Mouse (Mus musculus): ENCODE data around the gene Rims1. TPM values are rescaled to one million over a fixed set of nuclear protein-coding genes. Genes with fewer than 3 reads are reported as not detected.

The Rims1 gene
- polyA plus RNA-seq, 1 experiment from 2014 or later: 0.08 TPM

DNA sequence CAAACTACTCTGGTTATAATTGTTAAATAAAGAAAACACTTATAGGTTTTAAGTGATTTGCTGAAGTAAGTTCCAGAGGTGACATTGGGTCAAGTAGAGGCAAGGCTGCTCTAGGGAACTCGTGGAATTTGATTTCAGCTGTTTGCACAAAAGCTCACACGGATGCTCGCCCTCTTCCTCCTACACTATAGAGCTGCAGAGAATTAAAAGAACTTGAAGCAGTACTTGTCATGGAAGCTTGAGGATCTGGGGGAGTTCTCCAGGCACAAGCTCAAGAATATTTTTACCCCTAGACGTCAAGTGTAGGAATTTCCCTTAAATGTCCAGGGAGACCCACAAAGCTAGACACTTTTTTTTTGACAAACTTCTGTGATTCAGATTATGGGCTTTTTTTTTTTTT lies 42.4 kb downstream of the Rims1 start:
- 67% methylated on average over 4 of the region's 4 CpGs for WGBS (ENCODE audit: insufficient replicate concordance)

DNA sequence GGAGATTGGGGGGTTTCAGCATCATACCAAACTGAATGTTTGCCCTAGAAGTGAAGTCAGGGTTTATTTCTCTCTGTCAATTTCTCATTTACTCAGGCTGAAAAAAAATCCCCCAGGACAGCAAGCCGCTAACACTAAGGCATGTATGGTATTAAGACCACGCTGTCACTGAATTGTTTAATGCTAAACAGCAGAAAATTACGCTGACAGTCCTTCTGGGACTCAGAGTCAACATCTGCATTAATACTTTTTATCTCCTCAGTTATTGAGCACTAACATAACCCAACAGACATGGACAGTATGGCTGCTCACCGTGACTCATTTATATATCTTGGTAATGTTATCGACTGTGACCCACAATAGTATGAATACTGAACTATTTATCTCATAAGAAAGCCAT lies 43.0 kb downstream of the Rims1 start:
- Histone ChIP-seq H3K4me1 (replicated peaks) (no peaks in the 10 kb centered on the region), H3K4me2 (no peak overlapping the region), H3K4me3 (replicated peaks) (no peak overlapping the region), H3K36me3 (replicated peaks) (no peaks in the 10 kb centered on the region), H3K27me3 (no peaks in the 10 kb centered on the region), H3K9me3 (replicated peaks) (no peaks in the 10 kb centered on the region), H3K27ac (replicated peaks) (no peak overlapping the region), H3K9ac (no peak overlapping the region)
- no peak for ATAC-seq (ENCODE audit: insufficient read depth)
- WGBS (ENCODE audit: insufficient replicate concordance): 74% methylated on average over 5 of the region's 5 CpGs

More for the DNA sequence above, 42.4 kb downstream of the Rims1 start:
- Histone ChIP-seq H3K4me2 (no peak overlapping the region), H3K27me3 (no peaks in the 10 kb centered on the region), H3K4me1 (replicated peaks) (no peaks in the 10 kb centered on the region), H3K4me3 (replicated peaks) (no peak overlapping the region), H3K27ac (replicated peaks) (no peak overlapping the region), H3K9me3 (replicated peaks) (no peaks in the 10 kb centered on the region), H3K9ac (no peak overlapping the region), H3K36me3 (replicated peaks) (no peaks in the 10 kb centered on the region)
- ATAC-seq (ENCODE audit: insufficient read depth): no peak

DNA sequence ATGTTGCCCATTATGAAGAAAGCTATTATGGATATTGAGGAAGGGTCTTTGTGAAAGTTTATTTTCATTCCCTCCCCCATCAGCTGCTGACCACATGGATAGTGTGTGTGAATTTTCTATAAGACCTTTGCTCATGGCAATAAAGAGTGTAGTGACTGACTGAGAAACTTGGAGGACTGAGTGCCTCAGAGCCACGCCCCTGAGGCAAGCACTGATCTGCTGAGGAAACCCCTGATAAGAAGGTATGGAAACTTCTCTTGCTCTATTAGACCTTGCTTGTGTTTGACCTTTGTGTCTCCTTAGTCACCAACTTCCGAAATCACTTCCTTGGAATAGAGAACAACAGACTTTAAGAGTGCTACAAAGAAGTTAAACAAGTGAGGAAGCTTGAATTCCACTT lies 55.3 kb downstream of the Rims1 start:
- Histone ChIP-seq H3K9me3 (replicated peaks) (no peaks in the 10 kb centered on the region), H3K36me3 (replicated peaks) (no peaks in the 10 kb centered on the region), H3K27ac (replicated peaks) (no peak overlapping the region), H3K9ac (no peak overlapping the region), H3K4me3 (replicated peaks) (no peak overlapping the region), H3K27me3 (no peaks in the 10 kb centered on the region), H3K4me1 (replicated peaks) (no peaks in the 10 kb centered on the region), H3K4me2 (no peak overlapping the region)
- 40% methylated on average over 2 of the region's 2 CpGs for WGBS (ENCODE audit: insufficient replicate concordance)
- no peak for ATAC-seq (ENCODE audit: insufficient read depth)

DNA sequence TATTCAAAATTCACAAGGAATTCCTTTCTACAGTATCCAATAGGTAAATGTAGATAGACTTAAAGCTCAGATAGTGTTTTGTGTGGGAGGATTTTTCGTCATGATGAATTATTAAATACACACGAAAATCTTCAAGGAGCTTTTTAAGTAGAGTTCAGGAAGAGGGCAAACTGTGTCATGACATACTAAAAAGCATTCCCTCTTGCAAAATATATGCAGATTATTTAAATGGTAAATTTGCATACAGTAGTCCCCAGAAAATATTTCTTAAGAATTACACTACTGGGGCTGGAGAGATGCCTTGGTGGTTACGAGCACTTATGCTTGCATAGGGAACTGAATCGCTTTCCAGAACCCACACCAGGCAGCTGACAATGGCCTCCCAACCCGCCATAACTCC lies 61.1 kb downstream of the Rims1 start:
- Histone ChIP-seq H3K27ac (replicated peaks) (no peak overlapping the region), H3K9ac (no peak overlapping the region), H3K27me3 (no peaks in the 10 kb centered on the region), H3K4me2 (no peak overlapping the region), H3K4me3 (replicated peaks) (no peak overlapping the region), H3K9me3 (replicated peaks) (no peaks in the 10 kb centered on the region), H3K4me1 (replicated peaks) (no peaks in the 10 kb centered on the region), H3K36me3 (replicated peaks) (no peaks in the 10 kb centered on the region)
- 56% methylated on average over 5 of the region's 5 CpGs for WGBS (ENCODE audit: insufficient replicate concordance)
- no peak for ATAC-seq (ENCODE audit: insufficient read depth)

DNA sequence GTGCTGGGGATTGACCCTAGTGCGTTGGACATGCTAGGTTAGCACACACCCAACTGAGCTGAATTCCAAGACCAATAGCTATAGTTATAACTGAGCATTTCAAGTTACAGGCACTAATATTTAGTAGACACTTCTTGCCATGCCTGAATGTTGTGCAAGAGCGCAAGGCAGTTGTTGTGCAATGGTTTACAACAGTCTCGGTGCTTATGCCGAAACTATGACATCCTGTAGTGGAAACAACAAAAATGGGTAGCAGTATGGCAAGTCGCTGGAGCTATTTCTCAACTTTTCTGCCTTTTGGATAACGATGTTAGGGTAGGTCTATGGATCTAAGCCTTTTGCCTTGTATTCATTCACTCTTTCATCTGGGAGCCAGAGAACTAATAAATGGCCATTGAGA lies 68.3 kb downstream of the Rims1 start:
- H3K9ac ChIP-seq: no peak overlapping the region
- ATAC-seq (ENCODE audit: insufficient read depth): no peak
- no peak overlapping the region for H3K4me3 ChIP-seq (replicated peaks)
- H3K36me3 ChIP-seq (replicated peaks): no peaks in the 10 kb centered on the region
- no peaks in the 10 kb centered on the region for H3K9me3 ChIP-seq (replicated peaks)
- no peak overlapping the region for H3K27ac ChIP-seq (replicated peaks)
- no peaks in the 10 kb centered on the region for H3K27me3 ChIP-seq
- H3K4me1 ChIP-seq (replicated peaks): no peaks in the 10 kb centered on the region
- H3K4me2 ChIP-seq: no peak overlapping the region
- WGBS (ENCODE audit: insufficient replicate concordance): 61% methylated on average over 6 of the region's 6 CpGs

DNA sequence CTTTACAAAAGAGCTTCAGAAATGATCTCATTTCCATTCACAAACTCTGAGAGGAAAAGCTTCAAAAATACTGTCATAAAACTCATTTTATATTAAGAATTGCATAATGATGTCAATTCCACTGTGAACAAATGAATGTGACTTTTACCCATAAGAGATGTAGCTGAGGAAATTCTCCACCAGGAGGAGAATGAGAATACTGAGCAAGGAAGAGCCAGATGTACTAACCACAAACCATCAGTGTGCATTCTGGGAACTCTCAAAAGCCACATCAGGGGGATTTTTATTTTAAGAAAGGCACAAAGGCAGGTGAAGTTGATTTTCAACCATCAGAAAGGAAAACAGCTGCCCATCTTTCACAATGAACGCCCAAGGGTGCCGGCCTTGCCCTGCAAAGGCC lies 71.4 kb downstream of the Rims1 start:
- Histone ChIP-seq H3K27me3 (no peaks in the 10 kb centered on the region), H3K4me1 (replicated peaks) (no peaks in the 10 kb centered on the region), H3K4me3 (replicated peaks) (no peak overlapping the region), H3K9me3 (replicated peaks) (no peaks in the 10 kb centered on the region), H3K27ac (replicated peaks) (no peak overlapping the region), H3K36me3 (replicated peaks) (no peaks in the 10 kb centered on the region), H3K9ac (no peak overlapping the region), H3K4me2 (no peak overlapping the region)
- no peak for ATAC-seq (ENCODE audit: insufficient read depth)
- WGBS (ENCODE audit: insufficient replicate concordance): 71% methylated on average over 2 of the region's 2 CpGs

DNA sequence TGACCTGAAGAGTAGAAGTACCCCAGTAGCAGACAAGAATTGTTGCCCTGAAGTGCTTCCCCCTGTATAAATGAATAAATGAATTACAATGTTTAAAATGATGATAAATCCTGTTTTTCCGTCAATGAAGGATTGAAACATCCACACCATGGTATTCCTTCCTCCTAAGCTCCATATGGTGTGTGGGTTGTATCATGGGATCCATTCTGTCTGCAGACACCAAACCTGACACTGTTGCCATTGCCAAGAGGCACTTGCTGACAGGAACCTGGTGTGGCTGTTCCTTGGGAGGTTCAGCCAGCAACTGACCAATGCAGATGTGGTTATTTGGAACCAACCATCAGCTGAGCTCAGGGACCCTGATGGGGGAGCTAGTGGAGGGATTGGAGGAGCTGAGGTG lies 72.5 kb downstream of the Rims1 start:
- Histone ChIP-seq H3K9me3 (replicated peaks) (no peaks in the 10 kb centered on the region), H3K9ac (no peak overlapping the region), H3K27me3 (no peaks in the 10 kb centered on the region), H3K4me1 (replicated peaks) (no peaks in the 10 kb centered on the region), H3K36me3 (replicated peaks) (no peaks in the 10 kb centered on the region), H3K4me3 (replicated peaks) (no peak overlapping the region), H3K27ac (replicated peaks) (no peak overlapping the region), H3K4me2 (no peak overlapping the region)
- ATAC-seq (ENCODE audit: insufficient read depth): no peak
- 78% methylated on average over 1 of the region's 1 CpGs for WGBS (ENCODE audit: insufficient replicate concordance)

DNA sequence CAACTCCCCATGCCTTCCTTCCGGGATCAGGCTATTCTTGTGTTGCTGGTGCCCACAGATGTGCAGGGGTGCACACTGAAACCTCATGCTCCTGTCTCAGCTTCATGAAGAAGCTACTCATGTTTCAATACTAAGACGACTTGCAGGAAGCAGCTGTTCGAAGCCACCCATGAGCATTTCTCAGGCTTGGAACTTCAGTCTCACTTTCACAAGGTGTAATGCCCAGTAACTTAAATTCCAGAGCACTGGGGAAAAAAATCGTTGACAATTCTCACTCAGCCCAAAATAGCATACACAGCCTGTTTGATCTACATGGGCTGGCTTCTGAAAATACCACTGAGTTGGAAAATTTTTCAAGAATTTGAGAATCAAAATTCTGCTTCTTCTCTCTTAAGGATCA lies 77.6 kb downstream of the Rims1 start:
- Histone ChIP-seq H3K36me3 (replicated peaks) (no peaks in the 10 kb centered on the region), H3K27me3 (no peaks in the 10 kb centered on the region), H3K4me2 (no peak overlapping the region), H3K4me1 (replicated peaks) (no peaks in the 10 kb centered on the region), H3K4me3 (replicated peaks) (no peak overlapping the region), H3K27ac (replicated peaks) (no peak overlapping the region), H3K9me3 (replicated peaks) (no peaks in the 10 kb centered on the region), H3K9ac (no peak overlapping the region)
- no peak for ATAC-seq (ENCODE audit: insufficient read depth)
- 52% methylated on average over 4 of the region's 4 CpGs for WGBS (ENCODE audit: insufficient replicate concordance)

DNA sequence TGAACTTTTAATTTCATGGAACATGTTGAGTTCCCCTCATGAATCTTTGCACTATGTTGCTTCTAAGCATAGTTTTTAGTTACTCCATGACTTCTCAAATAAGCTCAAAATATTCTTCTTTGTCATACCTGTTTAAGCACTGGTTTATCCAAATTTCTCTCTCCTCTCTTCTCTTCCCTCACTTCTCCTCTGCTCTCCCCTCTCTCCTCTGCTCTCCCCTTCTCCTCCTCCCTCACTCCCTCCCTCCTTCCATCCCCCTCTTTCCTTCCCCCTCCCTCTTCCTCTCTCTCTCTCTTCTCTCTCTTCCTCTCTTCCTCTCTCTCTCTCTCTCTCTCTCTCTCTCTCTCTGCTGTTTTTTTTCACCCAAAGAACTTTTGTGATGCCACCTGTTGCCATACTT lies 84.1 kb downstream of the Rims1 start:
- Histone ChIP-seq H3K27ac (replicated peaks) (no peak overlapping the region), H3K9me3 (replicated peaks) (no peaks in the 10 kb centered on the region), H3K9ac (no peak overlapping the region), H3K4me3 (replicated peaks) (no peak overlapping the region), H3K4me2 (no peak overlapping the region), H3K36me3 (replicated peaks) (no peaks in the 10 kb centered on the region), H3K4me1 (replicated peaks) (no peaks in the 10 kb centered on the region), H3K27me3 (no peaks in the 10 kb centered on the region)
- ATAC-seq (ENCODE audit: insufficient read depth): no peak

DNA sequence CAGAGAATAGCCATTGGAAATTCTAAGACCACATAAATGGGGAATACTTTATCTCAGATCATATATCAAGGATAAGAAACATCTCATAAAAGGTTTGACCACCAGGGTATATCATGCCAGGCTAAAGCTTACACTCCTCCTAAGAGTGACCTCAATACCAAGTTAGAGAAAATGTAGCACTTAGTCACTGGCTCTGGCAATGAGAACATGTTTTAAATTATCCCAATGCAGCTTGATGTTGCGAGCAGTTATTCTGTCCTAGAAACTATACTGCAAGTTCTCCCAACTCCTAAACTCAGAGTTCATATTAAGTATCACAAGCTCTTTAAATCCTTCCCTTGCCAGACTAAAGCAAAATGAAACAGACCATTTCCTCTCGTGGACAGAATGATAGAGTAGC lies 85.1 kb downstream of the Rims1 start:
- H3K4me2 ChIP-seq: no peak overlapping the region
- no peak overlapping the region for H3K9ac ChIP-seq
- ATAC-seq (ENCODE audit: insufficient read depth): no peak
- H3K4me1 ChIP-seq (replicated peaks): no peaks in the 10 kb centered on the region
- 43% methylated on average over 2 of the region's 2 CpGs for whole genome bisulfite sequencing (ENCODE audit: insufficient replicate concordance)
- H3K27me3 ChIP-seq: no peaks in the 10 kb centered on the region
- H3K27ac ChIP-seq (replicated peaks): no peak overlapping the region
- no peak overlapping the region for H3K4me3 ChIP-seq (replicated peaks)
- H3K36me3 ChIP-seq (replicated peaks): no peaks in the 10 kb centered on the region
- H3K9me3 ChIP-seq (replicated peaks): no peaks in the 10 kb centered on the region

DNA sequence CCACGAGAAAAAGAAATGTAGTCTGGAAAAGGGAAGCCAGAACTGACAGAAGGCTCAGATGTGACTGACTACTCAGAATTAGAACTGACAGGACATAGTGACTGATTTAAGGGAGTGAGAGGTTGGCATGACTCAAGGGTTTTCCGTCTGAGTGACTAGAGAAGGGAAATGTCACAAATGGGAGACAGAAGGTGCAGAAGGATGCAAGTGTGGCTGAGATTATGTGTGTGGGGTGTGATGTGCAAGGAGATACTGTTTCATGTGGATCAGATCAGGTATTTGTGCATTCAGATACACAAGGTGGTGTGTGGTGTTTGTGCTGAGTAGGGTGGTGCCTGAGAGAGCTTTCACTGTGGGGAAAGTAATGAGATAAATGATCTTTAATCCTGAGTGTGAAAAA lies 96.3 kb downstream of the Rims1 start:
- Histone ChIP-seq H3K9ac (no peak overlapping the region), H3K4me2 (no peak overlapping the region), H3K9me3 (replicated peaks) (no peaks in the 10 kb centered on the region), H3K4me3 (replicated peaks) (no peak overlapping the region), H3K27me3 (no peaks in the 10 kb centered on the region), H3K27ac (replicated peaks) (no peak overlapping the region), H3K36me3 (replicated peaks) (no peaks in the 10 kb centered on the region), H3K4me1 (replicated peaks) (no peaks in the 10 kb centered on the region)
- WGBS (ENCODE audit: insufficient replicate concordance): 22% methylated on average over 2 of the region's 2 CpGs
- no peak for ATAC-seq (ENCODE audit: insufficient read depth)

DNA sequence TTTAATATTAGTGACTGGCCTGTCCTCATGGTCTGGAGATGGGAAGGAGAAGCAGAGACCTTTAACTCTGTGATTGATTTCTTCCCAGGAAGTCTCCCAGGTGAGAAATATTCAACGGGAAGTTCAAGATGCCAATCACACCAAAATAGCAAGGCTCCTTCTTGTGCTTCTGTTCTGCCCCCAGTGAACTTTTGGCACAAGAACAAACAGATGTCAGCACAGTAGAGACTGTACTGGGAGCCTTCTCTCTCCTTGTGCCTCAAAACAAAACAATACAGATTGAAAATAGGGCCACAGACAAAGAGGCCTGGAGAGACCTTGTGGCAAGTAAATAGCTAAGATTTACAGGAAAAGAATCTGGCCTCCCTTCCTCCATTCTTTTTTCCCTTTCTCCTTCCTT lies 110.7 kb downstream of the Rims1 start:
- H3K4me2 ChIP-seq: no peak overlapping the region
- no peaks in the 10 kb centered on the region for H3K27me3 ChIP-seq
- no peaks in the 10 kb centered on the region for H3K36me3 ChIP-seq (replicated peaks)
- no peak overlapping the region for H3K4me3 ChIP-seq (replicated peaks)
- 60% methylated on average over 1 of the region's 1 CpGs for WGBS (ENCODE audit: insufficient replicate concordance)
- no peaks in the 10 kb centered on the region for H3K9me3 ChIP-seq (replicated peaks)
- H3K27ac ChIP-seq (replicated peaks): no peak overlapping the region
- H3K4me1 ChIP-seq (replicated peaks): no peaks in the 10 kb centered on the region
- no peak overlapping the region for H3K9ac ChIP-seq
- no peak for ATAC-seq (ENCODE audit: insufficient read depth)
